Mouse (Mus musculus) ES-E14 (cell line): ENCODE measurements around the gene Gsap.

Experiments used
- CHD2 ChIP-seq: IDR thresholded peaks from 2 replicates; pipeline ENCODE4 v1.6.1; 2014; ENCODE audit warnings: mild to moderate bottlenecking, low read depth, low read length, inconsistent platforms
- HCFC1 ChIP-seq: IDR thresholded peaks from 2 replicates; pipeline ENCODE4 v1.6.1; 2012; ENCODE audit warnings: low read length, inconsistent platforms, borderline replicate concordance; ENCODE audit not compliant: insufficient read depth
- MAFK ChIP-seq: IDR thresholded peaks from 2 replicates; pipeline ENCODE4 v1.6.1; 2014; ENCODE audit warnings: mild to moderate bottlenecking, low read depth, low read length, inconsistent platforms; ENCODE audit not compliant: insufficient read depth
- ZC3H11A ChIP-seq: IDR thresholded peaks from 2 replicates; pipeline ENCODE4 v1.6.1; 2012; ENCODE audit warnings: low read depth, mild to moderate bottlenecking, inconsistent platforms, low read length, borderline replicate concordance
- ZNF384 ChIP-seq: IDR thresholded peaks from 2 replicates; pipeline ENCODE4 v1.6.1; 2012; ENCODE audit warnings: low read depth, low read length, inconsistent platforms

- TF ChIP-seq ZC3H11A: no peak
- TF ChIP-seq HCFC1: no peak
- no peak for TF ChIP-seq CHD2
- no peak for TF ChIP-seq MAFK
- no peak for TF ChIP-seq ZNF384
Measured at GRCm38 (mm10) chr5:21299076-21299755, 113.2 kb downstream of the Gsap start.
